Mouse (Mus musculus) duodenum, adult 2 months (tissue): ENCODE measurements around the gene Hspb11. TPM values are rescaled to one million over a fixed set of nuclear protein-coding genes. Genes with fewer than 3 reads are reported as not detected.

Source experiments
- polyA plus RNA-seq: library from polyadenylated mRNA; depleted of rRNA; stranded (reverse); fragments of >200 nt; gene quantifications from 2 replicates; pipeline ENCODE4 v1.2.3, GENCODE M21; 2012; ENCODE audit warnings: low replicate concordance; rRNA removed

The Hspb11 gene
- 0.65 and 1.0 TPM in 2 replicates for polyA plus RNA-seq

DNA sequence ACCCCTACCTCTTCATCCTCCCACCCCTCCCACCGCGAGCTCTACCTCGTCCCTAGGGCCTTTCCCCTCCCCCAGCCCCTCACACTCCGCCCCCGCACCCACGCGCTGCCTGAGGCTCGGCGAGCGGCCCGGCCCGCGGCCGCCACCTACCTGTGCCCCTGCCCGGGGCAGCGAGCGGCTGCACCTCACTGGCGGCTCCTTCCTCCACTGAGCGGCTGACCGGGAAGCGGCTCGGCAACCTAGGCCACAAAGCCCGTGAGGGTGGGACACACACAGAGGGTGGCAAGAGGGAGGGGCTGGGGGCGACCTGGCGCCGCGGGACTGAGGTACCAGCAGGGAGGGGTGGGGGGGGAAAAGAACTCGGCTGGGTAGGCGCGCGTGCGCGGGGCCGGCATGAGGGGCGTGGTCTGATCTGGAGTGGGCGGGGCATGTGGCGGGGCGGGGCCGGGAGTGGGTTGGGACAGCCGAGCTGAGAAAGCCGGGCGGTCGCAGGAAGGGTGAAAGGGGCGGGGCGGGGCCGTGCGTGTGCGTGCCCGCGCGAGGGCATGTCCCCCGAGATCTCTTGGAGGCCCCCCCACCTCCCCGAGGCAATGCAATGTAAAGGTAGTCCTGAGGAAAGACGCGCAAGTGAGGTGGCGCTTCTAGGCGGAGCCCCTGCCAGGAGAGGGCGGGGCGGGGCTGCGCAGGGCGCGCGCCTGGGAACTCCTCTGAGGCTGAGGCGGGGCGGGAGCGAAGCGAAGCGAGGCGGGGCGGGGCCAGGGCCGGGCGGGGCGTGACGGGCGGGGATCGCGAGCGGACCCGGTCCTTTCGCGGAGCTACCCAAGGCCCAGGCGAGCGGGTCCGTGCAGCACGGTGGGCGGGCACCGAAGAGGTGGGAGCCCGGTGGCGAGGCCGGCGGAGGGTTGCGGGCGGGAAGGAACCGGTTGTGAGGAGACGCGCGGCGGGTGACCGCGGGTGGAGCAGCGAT lies at the start of gene Hspb11, which contains the start of gene Lrrc42:
TSS of gene Hspb11 (plus strand) at position 469 of the 967 bp plus-strand sequence.
TSS of gene Lrrc42 (minus strand) at position 408 of the 967 bp plus-strand sequence.

DNA sequence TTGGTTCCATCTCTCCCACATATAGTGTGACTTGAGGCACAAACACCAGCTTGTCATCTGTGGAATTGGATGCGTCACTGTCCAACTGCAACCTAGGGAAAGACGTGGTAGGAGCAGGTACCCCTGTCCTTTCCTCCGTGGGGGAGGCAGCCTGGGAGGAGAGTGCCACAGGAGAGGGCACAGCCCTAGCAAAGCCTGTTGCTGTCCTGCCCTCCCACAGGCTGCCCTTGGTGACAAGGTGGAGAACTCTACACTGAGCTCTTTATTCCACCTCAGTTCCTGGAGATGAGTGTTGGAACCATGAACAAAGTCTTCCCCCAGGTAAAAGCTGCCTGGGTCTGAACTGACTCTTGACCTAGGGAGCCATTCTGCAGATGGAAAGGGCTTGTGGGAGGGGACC lies 44.5 kb upstream of the Hspb11 start, which contains the start of gene Ldlrad1:
TSS of gene Ldlrad1 (plus strand) at position 301 of the 400 bp plus-strand sequence.

DNA sequence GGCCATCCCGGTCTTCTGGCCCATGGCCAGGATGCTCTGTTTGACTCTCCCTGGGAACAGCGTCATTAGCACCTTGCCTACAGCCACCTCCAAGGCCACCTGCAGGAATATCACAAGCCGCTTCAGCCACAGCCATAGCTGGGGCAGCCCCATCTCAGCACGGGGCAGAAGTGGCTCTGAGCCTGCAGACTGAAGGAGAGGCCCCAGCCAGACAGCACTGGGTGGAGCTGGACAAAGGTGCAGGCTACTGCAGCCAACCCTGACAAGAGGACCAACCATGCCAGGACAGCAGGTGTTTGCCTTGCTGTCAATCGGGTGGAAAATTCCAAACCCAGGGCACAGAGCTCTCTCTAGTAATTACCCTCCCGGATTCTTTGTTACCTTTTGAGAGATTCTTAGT lies 53.6 kb downstream of the Hspb11 start, which contains the start of gene Dio1:
TSS of gene Dio1 (minus strand) at position 204 of the 400 bp plus-strand sequence.

DNA sequence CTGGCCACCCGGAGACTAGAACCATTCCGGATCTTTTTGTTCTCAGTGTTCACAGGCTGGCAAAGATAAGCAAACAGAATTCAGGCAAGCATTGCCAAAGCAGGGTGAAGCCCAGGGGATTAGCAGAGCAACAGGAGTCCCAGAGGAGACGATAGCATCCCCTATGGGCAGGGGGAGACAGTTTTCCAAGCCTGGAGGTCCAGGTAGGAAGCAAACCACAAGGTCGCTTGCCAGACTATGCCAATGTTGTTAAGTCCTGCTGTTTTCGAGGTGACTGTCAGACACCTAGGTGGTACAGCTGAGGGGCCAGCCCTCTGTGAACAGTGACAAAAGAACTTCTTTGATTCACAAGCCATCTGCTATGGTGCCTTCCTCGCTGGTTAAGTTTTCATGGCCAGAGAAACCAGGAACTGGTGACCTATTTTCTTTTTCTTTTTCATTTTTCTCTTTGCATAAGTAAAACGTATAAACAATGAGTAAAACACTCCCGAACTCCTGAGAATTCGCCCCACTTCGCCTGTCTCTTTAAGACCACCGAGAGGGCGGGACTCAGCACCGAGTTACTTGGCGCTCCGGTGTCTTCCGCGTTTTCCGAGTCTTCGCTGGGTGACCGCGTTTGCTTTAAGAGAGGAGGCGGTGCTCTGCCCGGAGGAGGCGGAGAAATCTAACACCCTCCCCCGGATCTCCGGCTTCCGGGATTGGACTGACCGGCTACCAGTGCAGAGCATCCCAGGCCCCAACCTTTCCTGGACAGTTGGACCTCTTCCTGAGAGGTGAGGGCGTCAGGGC lies 60.5 kb downstream of the Hspb11 start, which contains the start of gene Yipf1:
TSS of gene Yipf1 (plus strand) at position 674 of the 789 bp plus-strand sequence.

Other genes starting within 250 kb of the Hspb11 start
- 37.4 and 41.4 TPM in 2 replicates for gene Mrpl37, start 186.7 kb upstream of the Hspb11 start, polyA plus RNA-seq
- 2.8 and 4.1 TPM in 2 replicates for gene Cyb5rl, start 186.6 kb upstream of the Hspb11 start, polyA plus RNA-seq
- gene Cdcp2, start 156.7 kb upstream of the Hspb11 start, polyA plus RNA-seq: 0.04 TPM in 1 of 2 replicates, not detected in the other
- 248 and 459 TPM in 2 replicates for gene Tmem59, start 75.2 kb upstream of the Hspb11 start, polyA plus RNA-seq
- 4.4 and 5.1 TPM in 2 replicates for gene Tceanc2, start 74.5 kb upstream of the Hspb11 start, polyA plus RNA-seq
- 0.22 TPM in 1 of 2 replicates, not detected in the other for gene Ldlrad1, start 44.4 kb upstream of the Hspb11 start, polyA plus RNA-seq
- 6.2 and 8.7 TPM in 2 replicates for gene Lrrc42, start 61 bp upstream of the Hspb11 start, polyA plus RNA-seq
- gene Dio1, start 53.6 kb downstream of the Hspb11 start, polyA plus RNA-seq: 37.5 and 52.8 TPM in 2 replicates
- gene Yipf1, start 60.8 kb downstream of the Hspb11 start, polyA plus RNA-seq: 33.6 and 59.2 TPM in 2 replicates
- gene Ndc1, start 114.2 kb downstream of the Hspb11 start, polyA plus RNA-seq: 2.3 and 10.1 TPM in 2 replicates
- gene Glis1, start 181.0 kb downstream of the Hspb11 start, polyA plus RNA-seq: 0.57 and 0.92 TPM in 2 replicates